Mouse (Mus musculus): ENCODE measurements at regions not wholly inside any gene's neighbourhood (a gene's known extent, or its start where the extent isn't known, plus 50 kb on each side); places are given as distances from the start of the nearest gene placed in this dataset.

GRCm38 (mm10) chr3:52621936-52622335 is 353.8 kb downstream of the Foxo1 start:
- no peak for DNase-seq (ENCODE audit: low read depth in 3 of 3, low spot score in 3 of 3)
- H3K9ac ChIP-seq (replicated peaks), result no peak overlapping the region
- H3K4me2 ChIP-seq (ENCODE audit: low read depth), result no peak overlapping the region
- H3K27ac ChIP-seq, result no peak overlapping the region
- 66% methylated on average over 8 of the region's 8 CpGs for WGBS (ENCODE audit: insufficient replicate concordance)
- H3K4me3 ChIP-seq (ENCODE audit: insufficient read depth in 1 of 2, low read depth in 2 of 2, low read length in 2 of 2), result no peak overlapping the region
- H3K27me3 ChIP-seq (ENCODE audit: control insufficient read depth, insufficient read depth, low read length), result no peaks in the 10 kb centered on the region
- H3K4me1 ChIP-seq (replicated peaks; ENCODE audit: control insufficient read depth in 2 of 2, insufficient read depth in 2 of 2, low read length in 1 of 2), result peaks cover 0 to 11% of the 10 kb centered on the region in 2 experiments; a peak in 2 of 4 replicates
- TF ChIP-seq EP300 (IDR thresholded peaks at IDR 0.05; ENCODE audit: low read depth), result no peak
- TF ChIP-seq CTCF (IDR thresholded peaks at IDR 0.05; ENCODE audit: low read depth), result no peak
- H3K9me3 ChIP-seq (ENCODE audit: control insufficient read depth, low read length), result no peaks in the 10 kb centered on the region
- H3K36me3 ChIP-seq (replicated peaks; ENCODE audit: control insufficient read depth, insufficient read depth, low read depth), result no peaks in the 10 kb centered on the region
- no peak for ATAC-seq (ENCODE audit: insufficient read depth)

- ATAC-seq (ENCODE audit: insufficient read depth) (0 out of 2 replicates have a peak, but pooled peaks have one; percentile 21), DNase-seq (ENCODE audit: low read depth in 3 of 3, low spot score in 3 of 3) (peak in 1 of 3 experiments; percentile 6)
- no peak overlapping the region for H3K4me3 ChIP-seq (ENCODE audit: insufficient read depth in 1 of 2, low read depth in 2 of 2, low read length in 2 of 2)
- H3K27me3 ChIP-seq (ENCODE audit: control insufficient read depth, insufficient read depth, low read length), result no peaks in the 10 kb centered on the region
- TF ChIP-seq CTCF (IDR thresholded peaks at IDR 0.05; ENCODE audit: low read depth) (no peak), EP300 (IDR thresholded peaks at IDR 0.05; ENCODE audit: low read depth) (no peak)
- no peaks in the 10 kb centered on the region for H3K36me3 ChIP-seq (replicated peaks; ENCODE audit: control insufficient read depth, insufficient read depth, low read depth)
- no peak overlapping the region for H3K27ac ChIP-seq
- H3K4me2 ChIP-seq (ENCODE audit: low read depth), result no peak overlapping the region
- WGBS (ENCODE audit: insufficient replicate concordance), result 71% methylated on average over 2 of the region's 2 CpGs
- no peak overlapping the region for H3K9ac ChIP-seq (replicated peaks)
- no peaks in the 10 kb centered on the region for H3K9me3 ChIP-seq (ENCODE audit: control insufficient read depth, low read length)
- peaks cover 0 to 11% of the 10 kb centered on the region in 2 experiments; a peak in 2 of 4 replicates for H3K4me1 ChIP-seq (replicated peaks; ENCODE audit: control insufficient read depth in 2 of 2, insufficient read depth in 2 of 2, low read length in 1 of 2)
Measured at GRCm38 (mm10) chr3:52618925-52619224, 350.7 kb downstream of the Foxo1 start.

- ATAC-seq (ENCODE audit: insufficient read depth), result no peak
- Histone ChIP-seq H3K4me2 (ENCODE audit: low read depth) (no peak overlapping the region), H3K4me1 (replicated peaks; ENCODE audit: control insufficient read depth in 2 of 2, insufficient read depth in 2 of 2, low read length in 1 of 2) (peaks cover 0 to 11% of the 10 kb centered on the region in 2 experiments; a peak in 2 of 4 replicates), H3K4me3 (ENCODE audit: insufficient read depth in 1 of 2, low read depth in 2 of 2, low read length in 2 of 2) (no peak overlapping the region), H3K27ac (no peak overlapping the region), H3K9me3 (ENCODE audit: control insufficient read depth, low read length) (no peaks in the 10 kb centered on the region), H3K36me3 (replicated peaks; ENCODE audit: control insufficient read depth, insufficient read depth, low read depth) (no peaks in the 10 kb centered on the region), H3K9ac (replicated peaks) (no peak overlapping the region), H3K27me3 (ENCODE audit: control insufficient read depth, insufficient read depth, low read length) (no peaks in the 10 kb centered on the region)
- TF ChIP-seq CTCF (IDR thresholded peaks at IDR 0.05; ENCODE audit: low read depth) (no peak), EP300 (IDR thresholded peaks at IDR 0.05; ENCODE audit: low read depth) (no peak)
- no peak for DNase-seq (ENCODE audit: low read depth in 3 of 3, low spot score in 3 of 3)
- 35% methylated on average over 7 of the region's 7 CpGs for WGBS (ENCODE audit: insufficient replicate concordance)
Measured at GRCm38 (mm10) chr3:52618212-52618924, 350.2 kb downstream of the Foxo1 start.

- peaks cover 0 to 11% of the 10 kb centered on the region in 2 experiments; a peak in 2 of 4 replicates for H3K4me1 ChIP-seq (replicated peaks; ENCODE audit: control insufficient read depth in 2 of 2, insufficient read depth in 2 of 2, low read length in 1 of 2)
- TF ChIP-seq CTCF (IDR thresholded peaks at IDR 0.05; ENCODE audit: low read depth), result no peak
- TF ChIP-seq EP300 (IDR thresholded peaks at IDR 0.05; ENCODE audit: low read depth), result 0 out of 2 replicates have a peak, but pooled peaks have one; percentile 17
- no peaks in the 10 kb centered on the region for H3K27me3 ChIP-seq (ENCODE audit: control insufficient read depth, insufficient read depth, low read length)
- 52% methylated on average over 8 of the region's 8 CpGs for WGBS (ENCODE audit: insufficient replicate concordance)
- H3K27ac ChIP-seq, result no peak overlapping the region
- H3K9me3 ChIP-seq (ENCODE audit: control insufficient read depth, low read length), result no peaks in the 10 kb centered on the region
- ATAC-seq (ENCODE audit: insufficient read depth), result peak; percentile 26; the same call in 1 of the 2 replicates
- no peaks in the 10 kb centered on the region for H3K36me3 ChIP-seq (replicated peaks; ENCODE audit: control insufficient read depth, insufficient read depth, low read depth)
- H3K9ac ChIP-seq (replicated peaks), result no peak overlapping the region
- no peak for DNase-seq (ENCODE audit: low read depth in 3 of 3, low spot score in 3 of 3)
- no peak overlapping the region for H3K4me3 ChIP-seq (ENCODE audit: insufficient read depth in 1 of 2, low read depth in 2 of 2, low read length in 2 of 2)
- H3K4me2 ChIP-seq (ENCODE audit: low read depth), result no peak overlapping the region
Measured at GRCm38 (mm10) chr3:52617413-52618149, 349.4 kb downstream of the Foxo1 start.

GRCm38 (mm10) chr3:52611881-52612280 is 343.7 kb downstream of the Foxo1 start:
- DNase-seq (ENCODE audit: low read depth in 3 of 3, low spot score in 3 of 3) (no peak), ATAC-seq (ENCODE audit: insufficient read depth) (no peak)
- H3K4me1 ChIP-seq (replicated peaks; ENCODE audit: control insufficient read depth in 2 of 2, insufficient read depth in 2 of 2, low read length in 1 of 2), result no peaks in the 10 kb centered on the region; a peak in 1 of 4 replicates
- WGBS (ENCODE audit: insufficient replicate concordance), result 74% methylated on average over 8 of the region's 8 CpGs
- no peak overlapping the region for H3K27ac ChIP-seq
- no peaks in the 10 kb centered on the region for H3K9me3 ChIP-seq (ENCODE audit: control insufficient read depth, low read length)
- no peaks in the 10 kb centered on the region for H3K36me3 ChIP-seq (replicated peaks; ENCODE audit: control insufficient read depth, insufficient read depth, low read depth)
- H3K27me3 ChIP-seq (ENCODE audit: control insufficient read depth, insufficient read depth, low read length), result no peaks in the 10 kb centered on the region
- no peak overlapping the region for H3K4me3 ChIP-seq (ENCODE audit: insufficient read depth in 1 of 2, low read depth in 2 of 2, low read length in 2 of 2)
- H3K4me2 ChIP-seq (ENCODE audit: low read depth), result no peak overlapping the region
- TF ChIP-seq EP300 (IDR thresholded peaks at IDR 0.05; ENCODE audit: low read depth), result no peak
- no peak for TF ChIP-seq CTCF (IDR thresholded peaks at IDR 0.05; ENCODE audit: low read depth)
- no peak overlapping the region for H3K9ac ChIP-seq (replicated peaks)
